Mouse (Mus musculus): ENCODE results near the gene Sept9.
A peak's percentile ranks its signal among the peaks of the same experiment; 100 is the strongest.

The Sept9 gene

DNA sequence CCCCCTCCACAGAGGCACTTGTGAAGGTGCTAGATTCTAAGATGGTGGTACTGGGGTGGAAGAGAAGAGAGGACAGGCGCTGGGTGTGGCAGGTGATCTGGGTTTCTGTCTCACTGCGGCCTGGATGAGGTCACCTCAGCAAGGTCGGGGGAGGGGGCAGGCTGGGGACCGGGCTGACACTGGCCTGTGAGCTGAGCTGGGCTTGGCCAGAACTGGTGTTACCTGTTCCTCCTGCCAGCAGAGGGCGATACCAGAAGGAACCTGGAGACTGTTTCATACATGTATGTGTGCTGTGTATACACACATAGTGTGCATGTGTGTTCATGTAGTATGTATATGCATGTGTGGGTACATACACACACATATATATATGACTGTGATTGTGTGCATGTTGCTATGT is 23.2 kb upstream of the Sept9 start:
- DNase-seq (ENCODE audit: low spot score), result peak; percentile 52

DNA sequence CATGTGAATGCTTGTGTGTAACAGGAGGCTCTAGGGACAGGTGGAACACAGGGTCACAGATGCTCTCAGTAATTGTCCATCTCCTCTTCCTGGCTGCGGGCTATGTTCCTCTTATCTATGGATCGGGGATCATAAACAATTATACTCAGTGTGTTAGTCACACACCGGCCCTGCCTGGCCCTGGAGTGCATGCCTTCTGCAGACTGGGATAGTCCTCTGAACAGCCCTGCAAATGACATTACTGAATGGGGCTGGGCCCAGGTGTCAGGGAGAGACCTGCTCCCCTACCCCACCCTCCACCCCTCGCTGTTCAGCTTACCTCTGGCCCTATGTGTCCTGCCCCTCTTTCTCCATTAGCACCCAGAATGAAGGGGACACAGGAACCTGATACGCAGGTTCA is 22.6 kb upstream of the Sept9 start:
- no peak for DNase-seq (ENCODE audit: low spot score)

DNA sequence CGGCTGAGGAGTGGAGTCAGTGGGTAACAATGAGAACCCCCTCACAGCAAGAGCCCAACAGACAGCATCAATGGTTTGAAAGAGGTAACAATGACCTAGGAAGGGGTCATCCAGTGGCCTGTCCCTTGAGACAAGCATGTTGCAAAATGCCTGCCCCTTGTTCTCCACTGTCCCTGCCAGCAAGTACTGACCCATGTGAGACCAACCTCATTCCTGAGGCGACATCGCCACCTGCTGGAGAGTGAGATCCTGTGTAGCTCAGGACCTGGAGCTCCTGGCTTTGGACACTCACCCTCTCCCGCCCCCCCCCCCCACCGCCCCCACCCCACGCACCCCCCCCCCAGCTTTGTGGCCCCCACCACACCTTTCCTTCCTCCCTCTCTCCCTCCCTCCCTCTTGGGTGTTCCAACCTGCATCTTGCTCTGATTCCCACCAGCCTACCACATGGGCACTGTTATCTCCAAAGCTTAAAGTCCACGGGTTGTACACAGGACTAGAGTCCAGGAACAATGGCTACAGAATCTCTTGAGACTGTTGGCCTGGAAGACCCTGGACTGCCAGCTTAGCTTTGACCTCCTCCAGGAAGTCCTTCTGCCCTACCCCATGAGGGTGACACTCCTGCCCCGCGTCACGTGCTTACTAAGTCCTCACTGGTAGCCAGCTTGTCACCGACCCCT is 22.0 kb upstream of the Sept9 start:
- peak; percentile 95 for DNase-seq (ENCODE audit: low spot score)

DNA sequence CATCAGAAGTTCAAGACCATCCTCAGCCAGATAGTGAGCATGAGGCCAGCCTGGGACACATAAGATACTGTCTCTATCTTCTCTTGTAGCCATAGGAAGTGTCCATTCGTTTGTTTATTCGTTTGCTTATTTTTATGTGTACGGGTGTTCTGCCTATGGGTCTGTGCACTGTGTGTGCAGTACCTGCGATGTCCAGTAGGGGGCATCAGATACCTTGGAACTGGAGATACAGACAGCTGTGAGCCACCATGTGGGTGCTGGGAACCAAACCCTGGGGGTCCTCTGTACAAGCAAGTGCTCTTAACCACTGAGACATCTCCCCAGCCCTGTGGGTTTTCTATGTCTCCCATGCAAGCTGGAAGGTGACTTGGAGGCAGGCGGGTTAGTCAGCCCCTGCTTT is 19.6 kb upstream of the Sept9 start:
- DNase-seq (ENCODE audit: low spot score), result no peak

DNA sequence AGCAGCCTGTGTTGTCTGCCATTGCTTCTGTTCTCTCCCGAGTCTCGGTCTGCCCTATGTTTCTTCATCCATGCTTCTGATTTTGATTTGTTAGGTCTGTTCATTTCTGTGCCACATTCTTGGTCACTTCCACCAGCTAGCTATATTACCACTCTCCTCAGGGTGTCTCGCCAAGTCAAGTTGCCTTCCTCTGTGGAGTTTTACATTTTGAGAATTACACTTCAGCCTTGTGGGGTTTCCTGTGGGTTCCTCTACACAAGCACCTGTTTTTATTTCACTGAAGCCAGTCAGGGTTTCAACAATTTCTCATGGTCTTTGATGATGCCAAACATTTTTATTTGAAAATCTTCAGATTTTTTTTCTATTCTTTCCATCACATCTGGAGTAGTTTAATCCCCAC is 16.7 kb upstream of the Sept9 start:
- DNase-seq (ENCODE audit: low spot score), result no peak

DNA sequence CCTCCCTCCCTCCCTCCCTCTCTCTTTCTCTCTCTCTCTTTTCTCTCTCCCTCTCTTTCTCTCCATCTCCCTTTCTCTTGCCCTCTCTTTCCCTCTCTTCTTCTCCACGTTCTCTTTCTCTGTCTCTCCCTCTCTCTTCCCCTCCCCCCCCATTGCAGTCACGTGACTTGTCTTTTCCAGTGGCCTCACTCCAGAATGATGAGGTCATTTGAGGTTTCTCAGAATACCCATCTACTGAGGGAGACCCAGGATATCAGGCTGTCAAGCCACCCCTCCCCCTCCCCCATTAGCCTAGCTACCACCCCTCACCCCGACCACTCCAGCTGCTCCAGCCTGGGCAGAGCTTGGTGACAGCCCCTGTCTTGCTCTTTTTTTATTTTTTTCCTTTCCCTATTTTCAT is 16.2 kb upstream of the Sept9 start:
- no peak for DNase-seq (ENCODE audit: low spot score)

DNA sequence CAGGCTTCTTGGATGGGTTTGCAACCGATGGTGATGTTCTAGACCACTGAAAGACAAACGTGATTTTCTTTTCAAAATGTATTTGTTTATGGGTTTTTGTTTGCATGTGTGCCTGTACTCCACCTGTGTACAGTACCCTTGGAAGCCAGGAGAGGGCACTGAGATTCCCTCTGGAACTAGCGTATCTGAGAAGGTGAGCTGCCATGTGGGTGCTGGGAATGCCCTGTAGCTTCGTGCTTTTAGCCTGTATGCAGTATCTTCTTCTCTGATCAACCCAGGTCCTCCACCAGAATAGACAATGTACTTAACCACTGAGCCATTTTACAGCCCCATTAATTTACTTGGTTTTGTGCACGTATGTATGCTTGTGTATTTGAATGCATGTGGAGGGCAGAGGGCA is 15.6 kb upstream of the Sept9 start:
- no peak for DNase-seq (ENCODE audit: low spot score)

DNA sequence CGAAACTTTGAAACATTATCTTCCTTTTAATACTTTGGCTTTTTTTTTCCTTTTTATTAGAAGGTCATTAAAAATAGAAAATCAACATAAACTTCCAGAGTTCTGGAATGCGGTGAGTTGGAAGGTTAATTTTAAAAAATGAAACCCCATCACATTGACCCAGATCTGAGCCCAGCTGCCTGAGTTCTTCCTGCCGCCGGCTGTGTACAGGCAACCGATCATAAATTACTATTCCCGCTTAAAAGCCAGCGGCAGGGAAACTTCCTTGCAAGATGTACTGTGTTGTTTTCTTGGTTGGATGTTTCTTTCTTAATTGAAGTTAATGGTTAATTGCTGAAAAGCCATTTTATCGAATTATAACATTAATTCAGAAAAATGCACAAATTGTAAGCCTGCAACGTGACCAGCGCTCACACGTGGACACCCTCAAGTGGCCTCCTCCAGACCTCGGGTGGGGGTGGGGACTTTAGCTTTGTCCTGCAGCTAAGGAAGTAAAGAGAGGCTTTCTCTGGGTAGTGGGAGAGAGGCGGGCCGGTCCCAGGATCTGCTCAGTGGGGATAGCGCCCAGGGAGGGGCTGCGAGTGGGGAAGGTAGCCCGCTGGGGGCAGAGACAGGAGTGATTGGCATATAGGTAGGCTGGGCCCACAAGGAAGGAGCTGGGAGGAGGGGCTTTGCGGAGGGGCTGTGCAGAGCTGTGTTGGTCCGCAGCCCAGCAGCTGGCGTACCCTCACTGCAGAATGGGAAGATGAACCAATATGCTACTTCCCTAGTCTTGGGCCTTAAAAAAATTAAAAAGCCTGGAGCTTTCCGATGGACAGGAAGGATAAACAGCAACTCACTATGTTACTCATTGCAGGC is 14.2 kb upstream of the Sept9 start:
- no peak for DNase-seq (ENCODE audit: low spot score)

DNA sequence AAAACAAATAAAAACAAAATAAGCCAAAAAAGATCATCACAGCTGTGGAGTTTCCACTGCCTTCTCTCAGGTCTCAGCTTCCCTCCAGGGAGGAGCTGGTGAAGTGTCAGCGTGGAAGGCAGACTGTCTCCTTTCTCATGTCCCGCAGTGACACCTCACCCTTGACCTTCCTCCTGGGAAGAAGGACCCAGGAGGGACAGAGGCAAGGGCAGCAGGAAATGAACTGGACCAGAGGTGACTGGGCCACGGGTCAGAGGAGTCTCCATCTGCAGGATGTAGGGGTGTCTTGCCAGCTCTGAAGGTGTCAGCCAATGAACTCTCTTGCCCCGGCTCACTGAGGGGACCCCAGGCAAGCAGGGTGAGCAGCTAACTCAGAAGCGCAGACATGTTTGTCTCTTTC is 7.9 kb upstream of the Sept9 start:
- no peak for DNase-seq (ENCODE audit: low spot score)

DNA sequence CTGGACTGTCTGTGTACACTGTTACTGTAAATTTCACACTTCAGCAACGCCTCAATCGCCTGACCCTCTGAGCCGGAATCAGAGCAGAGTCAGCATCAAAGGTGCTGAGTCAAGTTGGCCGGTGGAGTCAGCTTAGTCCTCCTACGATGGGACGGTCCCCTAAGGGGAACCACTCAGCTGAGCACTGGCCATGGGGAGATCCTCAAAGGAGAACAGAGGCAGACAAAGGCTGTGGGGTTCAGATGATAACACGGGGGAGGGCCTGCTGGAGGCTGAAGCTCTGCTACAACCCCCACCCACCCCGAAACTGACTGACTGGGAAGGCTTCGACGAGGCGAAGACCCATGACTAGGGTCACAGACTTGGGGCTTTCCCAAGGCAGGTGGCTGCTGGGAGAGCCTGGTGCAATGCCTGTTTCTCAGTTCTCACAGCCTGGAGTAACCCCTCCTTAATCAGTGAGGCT is 5.0 kb upstream of the Sept9 start:
- no peak for DNase-seq (ENCODE audit: low spot score)

DNA sequence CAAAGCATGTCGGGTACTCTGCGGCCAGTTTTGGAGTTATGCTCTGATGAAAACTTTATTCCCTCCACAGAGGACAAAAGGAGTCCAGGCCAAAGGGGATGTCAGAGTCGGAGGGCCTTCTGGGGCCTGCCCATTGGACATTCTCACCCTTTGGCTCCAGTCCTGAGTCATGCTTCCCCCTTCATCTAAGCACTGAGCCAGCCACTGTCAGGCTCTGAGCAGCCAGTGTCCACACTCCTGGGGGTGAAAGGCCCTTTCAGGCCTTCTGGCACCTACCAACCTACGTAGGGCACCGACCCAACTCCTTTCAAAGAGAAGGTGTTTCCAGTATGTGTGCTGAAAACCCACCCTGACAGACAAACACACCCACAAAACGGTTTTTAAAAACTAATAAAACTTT is 3.8 kb upstream of the Sept9 start:
- DNase-seq (ENCODE audit: low spot score), result no peak

DNA sequence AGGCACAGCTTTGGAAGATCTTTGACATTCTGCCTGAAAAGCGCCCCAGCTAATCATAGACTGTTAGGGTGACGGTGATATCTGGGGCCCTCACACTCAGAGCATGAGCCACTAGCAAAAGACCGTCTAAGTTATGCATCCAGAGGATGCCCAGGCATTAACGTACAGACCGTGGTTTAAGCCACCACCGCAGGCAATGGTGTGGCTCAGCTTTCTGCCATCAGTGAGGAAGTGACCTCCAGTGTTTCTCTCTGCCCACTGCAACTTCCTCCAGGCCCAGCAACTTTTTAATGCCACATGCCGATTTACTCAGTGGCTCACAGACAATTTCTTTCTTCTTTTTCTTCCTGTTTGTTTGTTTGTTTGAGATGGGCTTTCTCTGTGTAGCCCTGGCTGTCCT is 2.8 kb upstream of the Sept9 start:
- DNase-seq (ENCODE audit: low spot score), result no peak

DNA sequence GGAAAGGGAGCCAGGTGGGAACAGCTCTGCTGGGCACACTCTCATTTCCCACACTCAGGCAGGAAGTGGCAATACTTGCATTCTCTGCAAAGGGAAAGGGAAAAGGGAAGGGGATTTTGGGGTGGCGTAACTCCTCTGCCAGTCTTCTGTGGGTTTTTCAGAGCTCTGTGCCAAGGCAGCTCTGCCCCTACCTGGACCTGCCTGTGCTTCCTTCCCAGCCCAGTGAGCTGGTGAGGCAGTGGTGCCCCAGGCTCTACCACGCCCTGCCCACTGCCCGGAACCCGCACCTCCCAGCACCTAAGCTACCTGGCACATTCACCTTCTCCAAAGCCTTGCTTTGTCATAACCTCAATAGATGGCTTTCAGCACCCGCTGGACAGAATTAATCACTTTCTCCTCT is 1.3 kb upstream of the Sept9 start:
- no peak for DNase-seq (ENCODE audit: low spot score)

DNA sequence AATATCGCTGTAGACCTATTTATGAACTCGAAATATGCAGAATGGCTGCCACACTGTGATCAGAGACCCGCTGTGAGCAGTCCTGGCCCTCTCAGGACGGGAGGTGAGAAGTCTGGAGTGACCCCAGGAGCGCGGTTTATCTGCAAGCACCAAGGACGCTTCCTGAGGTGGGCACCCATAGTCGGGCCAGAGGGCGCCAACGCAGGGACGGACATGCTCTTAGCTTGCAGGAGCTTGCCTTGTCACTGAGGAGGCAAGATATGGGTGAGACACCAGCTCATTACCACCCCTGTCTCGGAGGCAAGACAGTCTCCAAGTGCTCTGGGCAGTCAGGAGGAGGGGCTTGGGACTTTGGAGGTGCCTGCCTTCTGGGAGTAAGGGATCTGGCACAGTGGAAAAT is 2.4 kb downstream of the Sept9 start:
- no peak for DNase-seq (ENCODE audit: low spot score)

DNA sequence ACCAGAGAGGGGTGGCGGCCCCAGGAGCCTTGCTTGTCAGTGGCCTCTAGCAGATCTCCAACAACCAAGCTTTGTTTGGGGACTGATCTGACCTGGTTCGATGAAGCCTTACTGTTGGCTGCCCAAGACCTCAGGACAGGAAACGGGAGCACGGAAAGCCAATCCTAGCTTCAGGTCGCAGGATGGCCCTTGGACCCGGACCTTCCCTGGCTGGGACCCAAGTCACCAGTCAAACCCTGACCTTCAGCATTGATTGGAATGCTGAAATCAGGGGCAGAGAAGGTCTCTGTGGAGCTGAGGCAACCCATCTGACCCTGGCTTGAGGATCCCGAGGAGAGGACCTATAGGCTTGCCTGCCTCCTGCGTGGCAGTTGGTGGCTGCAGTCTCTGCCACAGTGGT is 5.1 kb downstream of the Sept9 start:
- DNase-seq (ENCODE audit: low spot score), result no peak

DNA sequence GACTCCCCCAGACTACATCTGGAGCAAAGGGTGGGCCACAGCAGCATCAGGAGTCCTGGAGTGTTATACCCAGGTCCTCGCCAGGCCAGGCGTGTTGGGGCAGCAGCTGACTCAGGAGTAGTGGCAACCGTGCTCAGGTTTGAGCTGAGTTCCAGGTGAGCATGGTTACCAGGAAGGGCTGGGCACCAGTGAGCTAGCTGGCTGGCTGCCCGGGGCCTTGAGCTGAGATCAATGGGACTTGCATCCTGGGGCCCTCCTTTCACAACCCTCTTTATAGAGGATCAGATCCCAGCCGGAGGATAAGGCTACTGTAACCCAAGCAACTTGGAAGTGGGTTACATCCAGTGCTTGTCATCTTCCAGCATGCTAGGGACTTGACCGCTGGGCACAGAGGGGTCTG is 5.6 kb downstream of the Sept9 start:
- no peak for DNase-seq (ENCODE audit: low spot score)

DNA sequence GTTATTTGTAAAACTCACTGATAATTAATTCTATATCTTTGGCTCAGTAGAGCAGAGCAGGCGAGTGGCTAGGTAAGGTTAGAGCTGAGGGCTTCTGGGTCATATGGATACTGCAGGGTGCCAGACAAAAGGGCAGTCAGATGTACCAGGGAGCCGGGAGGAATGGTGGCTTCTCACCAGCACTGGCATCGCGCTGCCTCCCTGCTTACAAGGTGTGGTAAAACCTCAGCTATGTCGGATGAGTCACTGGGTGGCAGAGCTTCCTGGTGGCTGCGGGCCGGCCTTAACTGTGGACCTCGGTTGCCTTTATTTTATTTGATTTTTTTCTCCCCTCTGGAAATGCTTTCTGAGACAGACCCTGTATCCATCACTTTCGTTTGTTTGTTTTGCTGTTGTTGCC is 6.0 kb downstream of the Sept9 start:
- DNase-seq (ENCODE audit: low spot score), result no peak

DNA sequence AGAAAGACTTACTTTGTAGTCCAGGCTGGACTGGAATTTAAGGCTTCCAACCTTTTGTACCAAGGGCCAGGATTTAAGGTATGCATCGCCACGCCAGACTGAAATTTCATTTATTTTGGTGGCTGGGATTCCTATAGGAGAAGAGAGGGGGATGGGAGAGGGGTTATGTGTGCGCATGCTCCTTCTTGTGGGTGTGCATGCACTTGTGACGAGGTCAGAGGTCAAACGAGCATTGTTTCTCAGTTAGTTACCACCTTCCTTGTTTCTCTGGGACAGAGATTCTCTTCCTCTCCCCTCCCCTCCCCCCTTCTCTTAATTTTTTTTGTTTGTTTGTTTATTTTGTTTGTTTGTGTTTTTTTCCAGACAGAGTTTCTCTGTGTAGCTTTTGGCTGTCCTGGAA is 8.0 kb downstream of the Sept9 start:
- peak; percentile 44 for DNase-seq (ENCODE audit: low spot score)

DNA sequence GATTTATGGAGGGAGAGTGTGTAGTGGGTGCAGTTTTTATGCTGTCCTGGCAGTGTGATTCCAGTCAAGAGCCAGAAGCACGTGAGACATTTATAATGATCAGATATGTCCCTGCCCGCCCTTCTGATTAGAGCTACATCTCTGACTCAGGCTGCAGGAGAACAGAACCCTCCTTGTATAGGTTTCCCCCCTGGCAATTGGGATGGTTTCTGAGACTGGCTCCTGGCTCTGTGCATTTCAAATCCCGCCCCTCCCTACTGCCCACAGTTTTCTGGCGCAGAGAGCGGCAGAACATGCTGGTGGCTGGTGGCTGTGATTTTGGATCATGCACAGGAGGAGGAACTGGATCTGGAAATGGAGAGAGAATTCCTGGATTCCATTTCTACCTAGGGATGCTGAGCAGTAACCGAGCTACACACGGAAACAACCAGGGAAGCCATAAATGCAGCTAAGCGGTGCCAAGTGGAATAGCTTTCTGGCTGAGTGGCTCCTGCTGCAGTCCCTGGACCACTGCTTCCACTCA is 8.8 kb downstream of the Sept9 start:
- DNase-seq (ENCODE audit: low spot score), result no peak

DNA sequence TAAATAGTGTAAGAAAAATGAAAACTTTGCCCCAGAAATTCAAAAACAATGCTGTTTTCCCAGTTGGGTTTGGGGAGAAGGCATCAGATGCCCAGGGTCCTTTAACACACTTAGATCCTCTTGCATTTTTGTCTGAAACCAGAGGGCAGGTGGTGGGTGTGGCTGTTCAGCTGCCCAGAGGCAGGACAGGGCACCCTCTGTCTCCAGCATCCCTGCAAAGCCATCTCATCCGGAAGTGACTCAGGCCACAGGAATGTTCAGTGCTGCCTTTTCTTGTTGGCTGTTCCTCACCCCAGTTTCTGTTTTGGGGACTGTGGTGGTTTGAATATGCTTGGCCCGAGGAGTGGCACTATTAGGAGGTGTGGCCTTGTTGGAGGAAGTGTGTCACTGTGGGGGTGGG is 17.3 kb downstream of the Sept9 start:
- DNase-seq (ENCODE audit: low spot score), result no peak

DNA sequence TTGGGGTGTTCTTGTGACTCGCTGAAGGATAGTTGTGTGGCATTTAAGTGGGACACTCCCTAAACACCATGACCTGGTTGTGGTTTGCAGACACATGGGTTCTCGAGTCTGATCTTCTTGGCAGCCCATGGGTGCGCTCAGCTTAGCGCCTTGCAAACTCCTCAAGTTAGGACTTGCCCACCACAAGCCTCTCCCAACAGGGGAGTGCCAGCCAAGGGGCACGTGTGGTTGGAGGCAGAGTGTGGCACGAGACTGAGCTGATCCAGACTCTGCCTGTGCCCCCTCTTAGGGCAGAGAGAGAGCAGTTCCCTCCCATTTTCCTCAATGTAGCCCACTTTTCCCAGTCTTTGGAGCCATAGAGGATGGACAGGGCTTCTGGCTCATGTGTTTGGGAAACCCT is 18.6 kb downstream of the Sept9 start:
- no peak for DNase-seq (ENCODE audit: low spot score)

DNA sequence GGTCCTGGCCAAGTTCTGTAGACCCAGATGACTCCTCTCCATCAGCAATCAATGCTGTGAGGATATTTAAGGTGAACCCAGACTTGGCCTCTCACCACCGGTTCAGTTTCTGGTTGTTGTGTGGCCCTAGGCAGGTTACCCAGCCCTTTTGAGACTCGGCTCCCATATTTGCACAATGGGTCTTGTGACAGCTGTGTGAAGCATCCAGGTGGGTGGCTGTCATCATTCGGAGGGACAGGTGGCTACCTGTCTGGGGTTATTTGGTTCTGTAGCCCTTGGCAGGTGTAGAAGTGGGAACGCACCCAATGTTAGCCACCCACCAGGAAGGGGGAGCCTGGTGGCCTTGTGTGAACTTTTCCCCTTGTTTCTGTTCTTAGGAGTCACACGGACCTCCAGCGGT is 19.0 kb downstream of the Sept9 start:
- no peak for DNase-seq (ENCODE audit: low spot score)

DNA sequence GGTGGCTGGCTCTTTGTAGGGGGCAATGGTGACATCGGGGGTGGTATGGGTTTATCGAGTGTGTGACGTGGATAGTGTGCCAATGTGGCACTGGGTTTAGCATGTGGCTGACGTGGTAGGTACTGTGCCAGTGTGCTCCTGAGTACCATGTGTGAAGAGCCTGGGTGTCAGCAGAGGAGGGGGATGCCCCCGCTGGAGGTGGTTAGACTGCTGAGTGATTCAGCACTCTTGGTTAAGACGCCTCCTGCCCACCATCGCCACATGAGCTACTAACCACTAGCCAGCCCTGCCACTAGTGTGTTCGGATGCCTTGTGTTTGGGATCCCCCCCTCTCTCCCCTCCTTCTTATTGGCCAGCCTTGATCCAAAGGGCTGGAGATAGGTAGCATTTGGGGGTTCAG is 21.3 kb downstream of the Sept9 start:
- DNase-seq (ENCODE audit: low spot score), result no peak

DNA sequence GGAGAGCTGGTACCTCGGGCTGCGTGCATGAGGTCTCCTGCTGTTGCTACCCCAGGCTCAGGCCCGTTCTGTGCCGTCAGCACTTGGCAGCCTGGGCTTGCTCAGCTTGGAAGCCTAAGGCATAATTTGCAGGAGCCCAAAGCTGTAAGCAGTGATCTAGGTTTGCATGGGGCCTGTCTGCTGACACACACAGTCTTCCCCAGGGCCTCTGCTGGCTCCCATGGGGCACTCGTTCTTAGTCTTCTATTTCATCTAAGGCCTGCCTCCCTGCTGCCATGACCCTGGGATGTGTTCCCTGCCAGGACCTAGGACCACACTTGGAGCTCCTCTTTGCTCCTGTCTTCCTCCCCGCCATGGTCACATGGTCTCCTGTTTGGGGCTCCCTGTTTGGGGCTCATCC is 21.7 kb downstream of the Sept9 start:
- no peak for DNase-seq (ENCODE audit: low spot score)

Measured in embryo, embryonic 10 days (tissue).